Mouse (Mus musculus): ENCODE measurements at regions not wholly inside any gene's neighbourhood (a gene's known extent, or its start where the extent isn't known, plus 50 kb on each side); places are given as distances from the start of the nearest gene placed in this dataset.
A peak's percentile ranks its signal among the peaks of the same experiment; 100 is the strongest.

GRCm38 (mm10) chr1:43882576-43882975 lies 50.9 kb upstream of the Tpp2 start:
- H3K4me1 ChIP-seq (ENCODE audit: control insufficient read depth, insufficient read depth, low read length) = no peaks in the 10 kb centered on the region
- peak overlapping the region; percentile 23; the same call in 1 of the 2 replicates for H3K4me2 ChIP-seq
- H3K9ac ChIP-seq (ENCODE audit: low read depth, low read length) = no peak overlapping the region
- no peak; the same call in 1 of the 2 replicates for ATAC-seq (replicated peaks; ENCODE audit: insufficient number of reproducible peaks, low FRiP score, low TSS enrichment)
- H3K27ac ChIP-seq (ENCODE audit: low read depth, low read length) = no peak overlapping the region
- no peaks in the 10 kb centered on the region for H3K36me3 ChIP-seq (ENCODE audit: control insufficient read depth, insufficient read depth, low read length)
- no peak overlapping the region for H3K4me3 ChIP-seq (ENCODE audit: low read depth, low read length)
- WGBS (ENCODE audit: insufficient replicate concordance) = 24% methylated on average over 11 of the region's 11 CpGs
- H3K9me3 ChIP-seq (replicated peaks; ENCODE audit: control insufficient read depth, low read length) = no peaks in the 10 kb centered on the region
- no peaks in the 10 kb centered on the region for H3K27me3 ChIP-seq (ENCODE audit: control insufficient read depth, insufficient read depth, low read length)

- Histone ChIP-seq H3K9ac (ENCODE audit: low read depth, low read length) (no peak overlapping the region), H3K27ac (ENCODE audit: low read depth, low read length) (no peak overlapping the region), H3K4me3 (ENCODE audit: low read depth, low read length) (no peak overlapping the region), H3K36me3 (ENCODE audit: control insufficient read depth, insufficient read depth, low read length) (no peaks in the 10 kb centered on the region), H3K4me1 (ENCODE audit: control insufficient read depth, insufficient read depth, low read length) (no peaks in the 10 kb centered on the region), H3K4me2 (no peak overlapping the region), H3K27me3 (ENCODE audit: control insufficient read depth, insufficient read depth, low read length) (no peaks in the 10 kb centered on the region), H3K9me3 (replicated peaks; ENCODE audit: control insufficient read depth, low read length) (no peaks in the 10 kb centered on the region)
- ATAC-seq (replicated peaks; ENCODE audit: insufficient number of reproducible peaks, low FRiP score, low TSS enrichment) = no peak
- WGBS (ENCODE audit: insufficient replicate concordance) = 71% methylated on average over 3 of the region's 3 CpGs
Measured at GRCm38 (mm10) chr1:43880396-43880795, 52.8 kb upstream of the Uxs1 start.

- Histone ChIP-seq H3K27ac (ENCODE audit: low read depth, low read length) (no peak overlapping the region), H3K36me3 (ENCODE audit: control insufficient read depth, insufficient read depth, low read length) (no peaks in the 10 kb centered on the region), H3K4me2 (no peak overlapping the region), H3K9ac (ENCODE audit: low read depth, low read length) (no peak overlapping the region), H3K27me3 (ENCODE audit: control insufficient read depth, insufficient read depth, low read length) (no peaks in the 10 kb centered on the region), H3K4me1 (ENCODE audit: control insufficient read depth, insufficient read depth, low read length) (no peaks in the 10 kb centered on the region), H3K9me3 (replicated peaks; ENCODE audit: control insufficient read depth, low read length) (no peaks in the 10 kb centered on the region), H3K4me3 (ENCODE audit: low read depth, low read length) (no peak overlapping the region)
- ATAC-seq (replicated peaks; ENCODE audit: insufficient number of reproducible peaks, low FRiP score, low TSS enrichment) = no peak
- WGBS (ENCODE audit: insufficient replicate concordance) = 60% methylated on average over 4 of the region's 4 CpGs
Measured at GRCm38 (mm10) chr1:43879896-43880295, 52.3 kb upstream of the Uxs1 start.

GRCm38 (mm10) chr1:43879163-43879562 lies 51.6 kb upstream of the Uxs1 start:
- no peaks in the 10 kb centered on the region for H3K4me1 ChIP-seq (ENCODE audit: control insufficient read depth, insufficient read depth, low read length)

GRCm38 (mm10) chr1:43878163-43878562 lies 50.6 kb upstream of the Uxs1 start:
- H3K36me3 ChIP-seq (ENCODE audit: control insufficient read depth, insufficient read depth, low read length) = no peaks in the 10 kb centered on the region
- H3K4me3 ChIP-seq (ENCODE audit: low read depth, low read length) = no peak overlapping the region
- no peak for ATAC-seq (replicated peaks; ENCODE audit: insufficient number of reproducible peaks, low FRiP score, low TSS enrichment)
- no peaks in the 10 kb centered on the region for H3K4me1 ChIP-seq (ENCODE audit: control insufficient read depth, insufficient read depth, low read length)
- H3K27ac ChIP-seq (ENCODE audit: low read depth, low read length) = no peak overlapping the region
- H3K27me3 ChIP-seq (ENCODE audit: control insufficient read depth, insufficient read depth, low read length) = no peaks in the 10 kb centered on the region
- 74% methylated on average over 2 of the region's 2 CpGs for WGBS (ENCODE audit: insufficient replicate concordance)
- no peak overlapping the region for H3K4me2 ChIP-seq
- no peaks in the 10 kb centered on the region for H3K9me3 ChIP-seq (replicated peaks; ENCODE audit: control insufficient read depth, low read length)
- no peak overlapping the region for H3K9ac ChIP-seq (ENCODE audit: low read depth, low read length)

More at GRCm38 (mm10) chr1:43879163-43879562, 51.6 kb upstream of the Uxs1 start:
- H3K4me2 ChIP-seq = no peak overlapping the region
- H3K9ac ChIP-seq (ENCODE audit: low read depth, low read length) = no peak overlapping the region
- 74% methylated on average over 8 of the region's 8 CpGs for WGBS (ENCODE audit: insufficient replicate concordance)
- H3K27ac ChIP-seq (ENCODE audit: low read depth, low read length) = no peak overlapping the region
- H3K4me3 ChIP-seq (ENCODE audit: low read depth, low read length) = no peak overlapping the region
- no peaks in the 10 kb centered on the region for H3K36me3 ChIP-seq (ENCODE audit: control insufficient read depth, insufficient read depth, low read length)
- H3K27me3 ChIP-seq (ENCODE audit: control insufficient read depth, insufficient read depth, low read length) = no peaks in the 10 kb centered on the region
- ATAC-seq (replicated peaks; ENCODE audit: insufficient number of reproducible peaks, low FRiP score, low TSS enrichment) = no peak
- no peaks in the 10 kb centered on the region for H3K9me3 ChIP-seq (replicated peaks; ENCODE audit: control insufficient read depth, low read length)

- Histone ChIP-seq H3K27ac (ENCODE audit: low read depth, low read length) (no peak overlapping the region), H3K36me3 (ENCODE audit: control insufficient read depth, insufficient read depth, low read length) (no peaks in the 10 kb centered on the region), H3K4me3 (ENCODE audit: low read depth, low read length) (no peak overlapping the region), H3K4me2 (no peak overlapping the region), H3K27me3 (ENCODE audit: control insufficient read depth, insufficient read depth, low read length) (no peaks in the 10 kb centered on the region), H3K4me1 (ENCODE audit: control insufficient read depth, insufficient read depth, low read length) (no peaks in the 10 kb centered on the region), H3K9ac (ENCODE audit: low read depth, low read length) (no peak overlapping the region), H3K9me3 (replicated peaks; ENCODE audit: control insufficient read depth, low read length) (no peaks in the 10 kb centered on the region)
- ATAC-seq (replicated peaks; ENCODE audit: insufficient number of reproducible peaks, low FRiP score, low TSS enrichment) = no peak
Measured at GRCm38 (mm10) chr1:43877704-43878103, 50.1 kb upstream of the Uxs1 start.

Measured in heart, embryonic 11.5 days (tissue).